Mouse (Mus musculus): ENCODE measurements around the gene Tmem150a.

DNA sequence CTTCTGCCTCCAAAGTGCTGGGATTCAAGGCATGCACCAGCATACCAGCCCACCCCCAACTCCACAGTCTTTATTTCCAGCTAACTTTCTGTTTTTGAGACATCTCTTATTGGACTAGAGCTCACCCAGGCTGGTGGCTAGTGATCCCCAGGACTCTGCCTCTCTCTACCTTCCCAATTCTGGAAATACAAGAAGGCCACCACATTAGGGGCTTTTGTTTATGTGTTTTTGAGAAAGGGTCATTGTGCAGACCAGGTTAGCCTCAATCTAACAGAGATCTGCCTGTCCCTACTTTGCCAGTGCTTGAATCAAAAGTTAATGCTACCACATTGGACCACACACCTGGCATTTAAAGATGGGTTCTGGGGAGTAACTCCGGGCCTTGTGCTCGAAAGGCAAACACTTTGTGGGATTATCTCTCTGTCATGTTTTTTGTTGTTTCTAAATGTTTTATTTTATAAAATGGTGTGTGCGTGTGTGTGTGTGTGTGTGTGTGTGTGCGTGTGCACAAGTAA is 12.3 kb downstream of the Tmem150a start:
- TF ChIP-seq CTCF (conservative IDR thresholded peaks at IDR 0.05; ENCODE audit: insufficient read depth, insufficient read length, low read depth, low read length) (no peak), POLR2A (IDR thresholded peaks at IDR 0.05; ENCODE audit: low read depth, low read length) (no peak)
